Mouse (Mus musculus) cortical plate, adult 2 months (tissue): Measurements from ENCODE around the gene Tagap1. TPM values are rescaled to one million over a fixed set of nuclear protein-coding genes. Genes with fewer than 3 reads are reported as not detected.
"Not testable (repeated sequence)": the region's sequence is repeated elsewhere in the genome, so short reads cannot be mapped to it uniquely, and the experiment has no call there.

Experiments
- H3K27ac ChIP-seq: fragments of 200-500 bp; 2 replicates; pipeline ENCODE4 v1.5.1; 2012; ENCODE audit warnings: low read length, control low read depth, inconsistent platforms; ENCODE audit not compliant: insufficient read depth
- H3K4me1 ChIP-seq: fragments of 200-500 bp; 2 replicates; pipeline ENCODE4 v1.6.1; 2011; ENCODE audit warnings: low read length; ENCODE audit not compliant: control insufficient read depth, insufficient read depth
- H3K4me3 ChIP-seq: fragments of 200-500 bp; 2 replicates; pipeline ENCODE4 v1.5.1; 2011; ENCODE audit warnings: mild to moderate bottlenecking, low read length, control low read depth; ENCODE audit not compliant: insufficient read depth
- CTCF ChIP-seq: fragments of 200-500 bp; IDR thresholded peaks from 2 replicates; pipeline ENCODE4 v1.5.1; 2011; ENCODE audit warnings: mild to moderate bottlenecking, control low read depth, low read length; ENCODE audit not compliant: insufficient read depth; ENCODE audit errors: extremely low read depth
- polyA plus RNA-seq: library from polyadenylated mRNA; depleted of rRNA; stranded (reverse); fragments of >200 nt; gene quantifications from 2 replicates; pipeline ENCODE4 v1.2.3, GENCODE M21; 2012

Gene Tagap1
- polyA plus RNA-seq, 1 experiment = 34.1 TPM

- H3K4me3 ChIP-seq, H3K4me1 ChIP-seq, H3K27ac ChIP-seq: not testable (repeated sequence)
These were observed 12.0 kb upstream of the Tagap1 start for GRCm38 (mm10) chr17:6972836-6973396.

DNA sequence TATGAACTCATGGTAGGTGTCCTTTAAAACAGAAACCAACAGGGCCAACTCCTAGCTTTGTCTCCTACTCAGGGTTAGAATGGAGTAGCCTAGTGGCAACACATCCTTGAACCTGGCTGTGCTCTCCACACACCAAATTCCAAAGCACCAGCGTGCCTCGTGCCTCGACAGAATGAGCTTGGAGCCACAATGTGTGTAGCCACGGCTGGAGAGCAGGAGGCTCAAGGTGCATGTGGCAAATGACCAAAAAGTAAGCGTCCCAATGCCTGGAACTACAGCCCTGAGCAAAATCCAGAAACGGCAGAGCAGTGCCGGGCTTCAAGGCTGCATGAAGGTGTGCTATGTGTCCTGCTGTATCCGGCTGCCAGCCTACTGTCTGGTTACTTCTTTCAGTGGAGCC, 10.3 kb upstream of the Tagap1 start:
- not testable (repeated sequence) for H3K4me1 ChIP-seq, H3K27ac ChIP-seq, H3K4me3 ChIP-seq

- not testable (repeated sequence) for H3K27ac ChIP-seq, H3K4me1 ChIP-seq
These were observed 9.4 kb upstream of the Tagap1 start, which contains the start of gene Rnaset2b for GRCm38 (mm10) chr17:6970334-6970733. Rnaset2b (plus strand) TSS chr17:6970634.

DNA sequence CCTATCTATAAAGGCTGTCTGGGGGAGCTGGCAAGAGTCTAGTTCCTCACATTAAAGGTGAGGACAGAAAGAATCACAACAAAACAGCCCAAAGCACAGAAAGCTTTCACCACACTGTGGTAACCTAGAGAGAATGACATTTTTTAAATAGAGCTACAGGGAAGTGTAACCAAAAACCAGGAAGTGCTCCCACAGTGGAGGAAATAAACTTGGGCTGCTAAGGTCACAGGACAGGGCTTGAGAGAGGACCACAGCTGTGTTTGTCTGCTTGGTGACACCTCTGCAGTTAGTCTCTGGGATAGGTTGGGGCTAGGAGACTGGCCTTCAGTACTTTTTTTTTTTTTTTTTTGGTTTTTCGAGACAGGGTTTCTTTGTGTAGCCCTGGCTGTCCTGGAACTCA, 6.7 kb upstream of the Tagap1 start:
- H3K27ac ChIP-seq, H3K4me3 ChIP-seq, H3K4me1 ChIP-seq: not testable (repeated sequence)

More at GRCm38 (mm10) chr17:6970334-6970733, 9.4 kb upstream of the Tagap1 start, which contains the start of gene Rnaset2b:
- not testable (repeated sequence) for H3K4me3 ChIP-seq

DNA sequence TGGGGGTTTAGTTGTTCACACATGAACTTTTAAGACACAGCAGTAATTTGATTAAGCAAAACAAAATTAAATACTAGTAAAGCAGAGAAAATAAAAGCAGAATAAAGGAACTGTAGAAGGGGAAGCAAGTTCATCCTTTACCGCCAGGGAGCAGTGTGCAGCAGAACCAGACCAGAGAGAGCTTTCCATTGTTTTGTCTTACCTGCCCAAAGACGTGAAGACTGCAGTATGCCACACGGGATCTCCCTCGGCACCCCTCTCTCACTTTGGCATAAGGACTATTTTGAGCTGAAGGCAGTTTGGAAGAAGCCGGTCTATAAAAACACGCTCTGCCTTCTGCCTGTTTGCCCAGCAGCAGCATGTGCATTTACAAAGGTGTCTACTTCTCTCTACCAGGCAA, 4.4 kb upstream of the Tagap1 start:
- H3K4me1 ChIP-seq, H3K27ac ChIP-seq, H3K4me3 ChIP-seq: not testable (repeated sequence)
- TF ChIP-seq CTCF = peak; percentile 38

GRCm38 (mm10) chr17:6962936-6963335, 2.0 kb upstream of the Tagap1 start:
- H3K27ac ChIP-seq, H3K4me3 ChIP-seq, H3K4me1 ChIP-seq: not testable (repeated sequence)

DNA sequence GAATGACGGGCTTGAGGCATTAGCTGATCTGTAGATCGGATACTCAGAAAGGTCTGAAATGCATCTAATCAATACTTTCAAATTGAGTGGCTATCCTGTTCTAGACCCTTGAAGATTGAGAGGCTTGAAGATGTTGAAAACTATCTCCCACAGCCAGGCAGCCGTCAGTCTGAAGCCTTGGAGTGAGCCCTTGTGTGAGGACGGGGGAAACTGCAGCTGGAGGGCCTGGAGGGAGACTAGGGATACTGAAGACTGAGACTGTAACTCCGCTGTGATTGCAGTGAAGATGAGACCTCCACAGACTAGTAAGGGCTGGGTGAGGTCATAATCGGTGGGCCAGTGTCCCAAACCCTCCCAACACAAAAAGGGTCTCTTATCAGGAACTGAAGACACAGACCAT, 1.4 kb upstream of the Tagap1 start:
- not testable (repeated sequence) for H3K27ac ChIP-seq, H3K4me1 ChIP-seq, H3K4me3 ChIP-seq

GRCm38 (mm10) chr17:6961181-6962000, 435 bp upstream of the Tagap1 start:
- peak overlapping the region; percentile 64 for H3K4me3 ChIP-seq
- H3K4me1 ChIP-seq, H3K27ac ChIP-seq: not testable (repeated sequence)

DNA sequence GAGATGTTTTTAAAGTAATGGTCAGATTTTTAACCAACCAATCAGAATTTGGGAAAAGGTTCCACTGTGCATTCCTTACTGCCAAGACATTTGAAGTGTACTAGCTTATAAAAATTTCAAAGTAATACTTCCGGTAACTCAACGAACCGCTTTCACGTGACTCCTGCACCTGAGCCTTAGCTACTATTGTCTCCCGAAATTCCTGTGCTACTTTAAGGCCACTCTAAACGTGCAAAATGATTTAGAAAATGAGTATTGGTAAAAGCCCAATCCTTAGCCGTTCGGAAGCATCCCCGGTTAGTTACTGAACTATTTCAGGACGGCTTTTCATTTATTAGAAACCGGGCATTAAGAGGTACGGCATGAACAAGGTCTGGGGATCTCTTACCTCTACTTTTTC, 607 bp downstream of the Tagap1 start:
- not testable (repeated sequence) for H3K27ac ChIP-seq
- peak overlapping the region; percentile 31; the same call in 1 of the 2 replicates for H3K4me3 ChIP-seq

GRCm38 (mm10) chr17:6959543-6960259, 1.3 kb downstream of the Tagap1 start:
- H3K4me3 ChIP-seq, H3K4me1 ChIP-seq, H3K27ac ChIP-seq: not testable (repeated sequence)

More for the DNA sequence above, 607 bp downstream of the Tagap1 start:
- not testable (repeated sequence) for H3K4me1 ChIP-seq

GRCm38 (mm10) chr17:6958881-6959280, 2.1 kb downstream of the Tagap1 start:
- not testable (repeated sequence) for H3K4me1 ChIP-seq, H3K4me3 ChIP-seq, H3K27ac ChIP-seq

- H3K27ac ChIP-seq = peak overlapping the region; percentile 61; the same call in 1 of the 2 replicates
- peak overlapping the region; percentile 67; the same call in 1 of the 2 replicates for H3K4me3 ChIP-seq
- not testable (repeated sequence) for H3K4me1 ChIP-seq
These were observed 12.2 kb downstream of the Tagap1 start for GRCm38 (mm10) chr17:6948769-6949228.
